Mouse (Mus musculus): ENCODE data around the gene Tbc1d9. TPM values are rescaled to one million over a fixed set of nuclear protein-coding genes. Genes with fewer than 3 reads are reported as not detected.

Tbc1d9 gene
- 5.7 and 7.3 TPM in 2 replicates for polyA plus RNA-seq (2021; fragmentation: Nextera tagmentation)
- long read RNA-seq, experiment 1, full-length matches to known transcripts = 5 of 10 reads
- long read RNA-seq, experiment 1, partial matches to known transcripts = 4 of 10 reads
- long read RNA-seq, experiment 1, other reads (novel, unspliced or antisense) = 1 of 10 reads
- long read RNA-seq, experiment 2, partial matches to known transcripts = 3 of 15 reads
- long read RNA-seq, experiment 2, other reads (novel, unspliced or antisense) = 12 of 15 reads

GRCm38 (mm10) chr8:83165235-83165930, at the start of gene Tbc1d9:
Gene Tbc1d9, plus strand, starts transcription at chr8:83165352.

GRCm38 (mm10) chr8:83165931-83166867, 1.0 kb downstream of the Tbc1d9 start, which contains the start of gene Gm10645:
Gene Gm10645, minus strand, starts transcription at chr8:83166170.

GRCm38 (mm10) chr8:83290176-83290575, 125.0 kb downstream of the Tbc1d9 start, which contains the start of gene Ucp1:
Gene Ucp1, plus strand, starts transcription at chr8:83290352.

Other genes starting within 250 kb of the Tbc1d9 start
- gene Gm10645, start 818 bp downstream of the Tbc1d9 start, polyA plus RNA-seq (2021; fragmentation: Nextera tagmentation) = 4.5 and 9.0 TPM in 2 replicates
- not detected in 2 replicates for gene Ucp1, start 125.0 kb downstream of the Tbc1d9 start, polyA plus RNA-seq (2021; fragmentation: Nextera tagmentation)
- 4.2 and 4.3 TPM in 2 replicates for gene Elmod2, start 167.1 kb downstream of the Tbc1d9 start, polyA plus RNA-seq (2021; fragmentation: Nextera tagmentation)
- gene Mgat4d, start 183.1 kb downstream of the Tbc1d9 start, polyA plus RNA-seq (2021; fragmentation: Nextera tagmentation) = not detected in 2 replicates
- 2.8 and 3.6 TPM in 2 replicates for gene Clgn, start 224.5 kb downstream of the Tbc1d9 start, polyA plus RNA-seq (2021; fragmentation: Nextera tagmentation)

Data from left cerebral cortex, adult 6 months (tissue).